Mouse (Mus musculus) cerebellum, adult 2 months (tissue): ENCODE measurements at regions not wholly inside any gene's neighbourhood (a gene's known extent, or its start where the extent isn't known, plus 50 kb on each side); places are given as distances from the start of the nearest gene placed in this dataset.

Source experiments
- DNase-seq, 2 experiments: peaks; one replicate each; pipeline ENCODE4 v3.0.0; 2021
- H3K27ac ChIP-seq: fragments of 200-500 bp; 2 replicates; pipeline ENCODE4 v1.5.1; 2012; ENCODE audit warnings: low read length, control low read depth, inconsistent platforms; ENCODE audit not compliant: insufficient read depth
- H3K27me3 ChIP-seq: fragments of 200-500 bp; 2 replicates; pipeline ENCODE4 v1.6.1; 2012; ENCODE audit warnings: inconsistent platforms, mild to moderate bottlenecking, low read length, moderate library complexity; ENCODE audit not compliant: control insufficient read depth, insufficient read depth
- H3K4me1 ChIP-seq: fragments of 200-500 bp; 2 replicates; pipeline ENCODE4 v1.6.1; 2011; ENCODE audit warnings: low read length; ENCODE audit not compliant: control insufficient read depth, insufficient read depth
- H3K4me3 ChIP-seq: fragments of 200-500 bp; replicated peaks from 2 replicates; pipeline ENCODE3; 2011; ENCODE audit warnings: mild to moderate bottlenecking, low read depth, low read length, control low read depth; ENCODE audit not compliant: insufficient read depth
- CTCF ChIP-seq: fragments of 200-500 bp; IDR thresholded peaks from 2 replicates; pipeline ENCODE4 v1.5.1; 2011; ENCODE audit warnings: low read depth, mild to moderate bottlenecking, control low read depth, low read length, moderate library complexity, borderline replicate concordance; ENCODE audit not compliant: insufficient read depth
- POLR2A ChIP-seq: fragments of 200-500 bp; IDR thresholded peaks from 2 replicates; pipeline ENCODE4 v1.6.1; 2011; ENCODE audit warnings: low read length, control low read depth, borderline replicate concordance; ENCODE audit not compliant: insufficient read depth
- WGBS: fragments of 180-500 bp; shearing (Covaris S2); methylation state at CpG from one replicate; pipeline ENCODE4 v1.1.7; 2018; 5-methylcytosine and 5-hydroxymethylcytosine counted together

GRCm38 (mm10) chr3:37934236-37934635, 209.9 kb upstream of the Gm5148 start:
- peaks cover 4% of the 10 kb centered on the region for H3K4me1 ChIP-seq
- TF ChIP-seq CTCF (no peak), POLR2A (no peak)
- WGBS: 80% methylated on average over 2 of the region's 2 CpGs
- H3K27me3 ChIP-seq: no peaks in the 10 kb centered on the region
- no peak for DNase-seq
- no peak overlapping the region for H3K27ac ChIP-seq
- no peak overlapping the region for H3K4me3 ChIP-seq

GRCm38 (mm10) chr3:37928731-37929130, 204.4 kb upstream of the Gm5148 start:
- DNase-seq: no peak
- Histone ChIP-seq H3K27ac (no peak overlapping the region), H3K4me1 (no peaks in the 10 kb centered on the region), H3K4me3 (no peak overlapping the region), H3K27me3 (no peaks in the 10 kb centered on the region)
- WGBS: 76% methylated on average over 6 of the region's 6 CpGs
- TF ChIP-seq CTCF (no peak), POLR2A (no peak)

- Histone ChIP-seq H3K4me1 (no peaks in the 10 kb centered on the region), H3K4me3 (no peak overlapping the region), H3K27me3 (no peaks in the 10 kb centered on the region), H3K27ac (no peak overlapping the region)
- DNase-seq: no peak
- TF ChIP-seq POLR2A (no peak), CTCF (no peak)
- WGBS: 69% methylated on average over 4 of the region's 4 CpGs
Measured at GRCm38 (mm10) chr3:37919450-37920156, 195.3 kb upstream of the Gm5148 start.

GRCm38 (mm10) chr3:37916786-37917479, 192.6 kb upstream of the Gm5148 start:
- whole genome bisulfite sequencing: 29% methylated on average over 14 of the region's 14 CpGs
- no peak overlapping the region for H3K4me3 ChIP-seq
- no peak for DNase-seq
- TF ChIP-seq POLR2A (no peak), CTCF (no peak)
- H3K27me3 ChIP-seq: no peaks in the 10 kb centered on the region
- no peak overlapping the region for H3K27ac ChIP-seq
- H3K4me1 ChIP-seq: no peaks in the 10 kb centered on the region

- no peaks in the 10 kb centered on the region for H3K4me1 ChIP-seq
- DNase-seq: no peak
- no peaks in the 10 kb centered on the region for H3K27me3 ChIP-seq
- no peak overlapping the region for H3K4me3 ChIP-seq
- WGBS: 66% methylated on average over 3 of the region's 3 CpGs
- no peak for TF ChIP-seq CTCF
- TF ChIP-seq POLR2A: no peak
- H3K27ac ChIP-seq: no peak overlapping the region
Measured at GRCm38 (mm10) chr3:37916281-37916680, 192.0 kb upstream of the Gm5148 start.

GRCm38 (mm10) chr3:37915673-37916072, 191.4 kb upstream of the Gm5148 start:
- no peak for DNase-seq
- Histone ChIP-seq H3K4me1 (no peaks in the 10 kb centered on the region), H3K27ac (no peak overlapping the region), H3K27me3 (no peaks in the 10 kb centered on the region), H3K4me3 (no peak overlapping the region)
- 51% methylated on average over 2 of the region's 2 CpGs for WGBS
- TF ChIP-seq POLR2A (no peak), CTCF (no peak)

GRCm38 (mm10) chr3:37914136-37914535, 189.8 kb upstream of the Gm5148 start:
- 95% methylated on average over 2 of the region's 2 CpGs for WGBS
- Histone ChIP-seq H3K27ac (no peak overlapping the region), H3K4me1 (no peaks in the 10 kb centered on the region), H3K27me3 (no peaks in the 10 kb centered on the region), H3K4me3 (no peak overlapping the region)
- no peak for DNase-seq
- TF ChIP-seq CTCF (no peak), POLR2A (no peak)

- no peak for DNase-seq
- no peak for TF ChIP-seq CTCF
- TF ChIP-seq POLR2A: no peak
- no peaks in the 10 kb centered on the region for H3K4me1 ChIP-seq
- no peaks in the 10 kb centered on the region for H3K27me3 ChIP-seq
- H3K27ac ChIP-seq: no peak overlapping the region
- 95% methylated on average over 4 of the region's 4 CpGs for WGBS
- H3K4me3 ChIP-seq: no peak overlapping the region
Measured at GRCm38 (mm10) chr3:37909821-37910220, 185.5 kb upstream of the Gm5148 start.
